Mouse (Mus musculus) splenic B cell, adult 2 months (primary cell): ENCODE measurements around the gene Gyg.
"Not testable (repeated sequence)": the region's sequence is repeated elsewhere in the genome, so short reads cannot be mapped to it uniquely, and the experiment has no call there.

Experiments used
- DNase-seq: peaks from one replicate; pipeline ENCODE4 v3.0.0-alpha.2; 2011; ENCODE audit warnings: low read depth, low spot score
- H3K27me3 ChIP-seq: 2 replicates; pipeline ENCODE4 v1.6.1; 2012; ENCODE audit warnings: mild to moderate bottlenecking, low read length, moderate library complexity, mixed read lengths; ENCODE audit not compliant: control insufficient read depth, poor library complexity, insufficient read depth, severe bottlenecking
- H3K36me3 ChIP-seq: 2 replicates; pipeline ENCODE4 v1.6.1; 2012; ENCODE audit warnings: mild to moderate bottlenecking, low read length, moderate library complexity, mixed read lengths; ENCODE audit not compliant: control insufficient read depth, poor library complexity, insufficient read depth, severe bottlenecking

Gyg gene

DNA sequence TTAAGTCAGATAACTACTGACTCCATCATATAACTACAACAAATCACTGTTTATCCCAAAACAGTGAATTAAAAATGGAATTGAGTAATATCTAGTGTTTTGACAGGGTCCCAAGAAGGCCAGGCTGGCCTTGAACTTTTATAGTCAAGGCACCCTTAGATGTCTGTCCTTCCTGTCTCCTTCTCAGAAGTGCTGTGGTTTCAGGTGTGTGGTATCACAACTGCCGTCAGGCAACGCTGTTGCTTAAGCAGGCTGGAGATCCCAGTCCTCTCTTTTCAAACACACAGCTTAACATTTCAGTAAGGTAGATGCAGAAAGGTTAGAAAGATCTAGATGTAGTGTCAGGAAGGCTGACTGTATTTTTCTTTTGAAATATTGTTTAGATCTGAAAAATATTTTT lies 13.0 kb downstream of the Gyg start:
- no peak for DNase-seq
- Histone ChIP-seq H3K36me3 (peaks cover 7% of the 10 kb centered on the region), H3K27me3 (no peaks in the 10 kb centered on the region)

DNA sequence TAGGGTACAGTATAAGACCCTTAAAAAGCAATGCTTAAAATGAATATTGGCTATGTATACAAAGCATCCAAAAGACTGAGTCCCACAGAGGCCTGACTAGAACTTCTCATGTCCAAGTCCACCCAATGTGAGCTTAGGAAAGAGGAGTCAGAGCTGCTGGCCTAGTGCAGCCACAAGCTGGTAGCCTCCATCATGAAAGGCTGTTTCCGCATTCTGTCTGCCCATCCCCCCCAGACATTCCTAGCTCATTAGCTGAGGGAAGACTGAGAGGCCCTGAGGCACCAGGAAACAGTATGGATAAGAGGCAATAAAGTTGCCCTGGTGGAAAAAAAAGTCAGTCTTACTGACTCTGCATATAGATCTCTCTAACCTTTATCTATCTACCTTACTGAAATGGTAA lies 13.4 kb downstream of the Gyg start:
- Histone ChIP-seq H3K36me3 (peaks cover 7% of the 10 kb centered on the region), H3K27me3 (no peaks in the 10 kb centered on the region)
- DNase-seq: no peak

DNA sequence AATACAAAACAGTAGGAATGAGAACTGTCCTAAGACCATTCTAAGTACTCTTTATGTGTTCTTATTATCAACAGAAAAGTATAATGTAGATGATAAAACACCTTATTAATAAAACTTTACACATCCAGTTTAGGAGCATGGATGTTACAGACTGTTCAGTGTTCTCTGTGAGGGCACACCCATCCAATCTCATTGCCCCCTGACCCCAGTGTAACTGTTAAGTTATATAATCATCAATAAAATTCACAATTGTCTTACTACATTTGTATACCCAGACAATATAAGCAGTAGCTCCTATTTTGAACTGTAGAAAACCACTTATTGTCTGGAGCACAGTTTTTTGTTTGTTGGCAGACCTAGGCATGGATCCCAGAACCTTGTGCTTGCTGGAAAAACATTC lies 13.9 kb downstream of the Gyg start:
- H3K27me3 ChIP-seq: no peaks in the 10 kb centered on the region
- H3K36me3 ChIP-seq: peaks cover 7% of the 10 kb centered on the region
- DNase-seq: no peak

DNA sequence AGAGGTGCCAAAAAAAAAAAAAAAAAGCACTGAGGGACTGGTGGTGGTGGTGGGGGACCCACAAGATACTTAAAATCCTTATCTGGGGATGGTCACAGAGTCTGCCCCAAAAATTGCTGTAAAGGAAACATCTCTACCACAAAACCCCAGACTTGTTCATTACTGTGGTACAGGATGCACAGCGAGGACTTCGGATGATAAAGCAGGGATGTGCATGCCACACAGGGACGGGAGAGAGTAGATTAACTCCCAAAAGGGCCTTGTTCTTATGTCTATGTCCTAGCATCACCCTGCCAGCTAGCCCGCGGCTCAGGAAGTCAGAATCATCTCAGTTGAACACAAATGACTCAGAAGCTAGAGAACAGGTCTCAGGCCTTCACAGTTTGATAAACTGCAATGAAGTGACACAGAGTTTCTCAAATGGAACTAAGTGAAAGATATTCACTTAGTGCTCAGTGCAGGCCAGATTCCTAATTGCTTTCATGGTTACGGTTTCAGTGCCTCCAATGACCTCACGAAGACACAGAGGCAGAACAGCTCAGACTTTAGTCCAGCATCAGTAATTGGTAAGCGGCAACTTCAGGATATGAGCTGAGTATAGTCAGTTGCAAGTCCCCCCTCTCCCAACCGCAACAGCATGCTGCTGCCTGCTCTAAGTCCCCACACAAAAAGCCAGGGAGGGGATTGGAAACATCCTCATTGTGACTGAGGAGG lies 18.1 kb downstream of the Gyg start:
- Histone ChIP-seq H3K36me3 (peaks cover 5% of the 10 kb centered on the region; the same call in 1 of the 2 replicates), H3K27me3 (no peaks in the 10 kb centered on the region)
- DNase-seq: no peak

DNA sequence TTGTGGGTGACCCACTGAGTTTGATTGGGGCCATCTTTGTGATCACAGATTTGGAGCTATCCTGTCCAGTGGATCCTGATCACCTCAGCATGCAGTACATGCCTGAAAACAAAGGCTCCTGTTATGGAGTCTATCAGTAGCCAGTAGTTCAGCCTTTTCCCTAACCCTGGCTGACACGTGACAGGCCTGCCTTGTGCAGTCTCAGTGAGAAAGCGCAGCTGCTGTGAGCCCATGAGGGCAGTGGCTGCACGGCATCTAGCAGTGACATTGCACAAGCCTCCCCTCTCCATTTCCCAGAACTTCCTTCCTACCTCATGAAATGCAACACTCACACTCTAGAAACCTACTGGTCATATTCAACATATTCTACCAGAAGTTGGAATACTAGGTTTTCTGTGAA lies 20.6 kb downstream of the Gyg start:
- Histone ChIP-seq H3K36me3 (peaks cover 2% of the 10 kb centered on the region; the same call in 1 of the 2 replicates), H3K27me3 (no peaks in the 10 kb centered on the region)
- DNase-seq: no peak

DNA sequence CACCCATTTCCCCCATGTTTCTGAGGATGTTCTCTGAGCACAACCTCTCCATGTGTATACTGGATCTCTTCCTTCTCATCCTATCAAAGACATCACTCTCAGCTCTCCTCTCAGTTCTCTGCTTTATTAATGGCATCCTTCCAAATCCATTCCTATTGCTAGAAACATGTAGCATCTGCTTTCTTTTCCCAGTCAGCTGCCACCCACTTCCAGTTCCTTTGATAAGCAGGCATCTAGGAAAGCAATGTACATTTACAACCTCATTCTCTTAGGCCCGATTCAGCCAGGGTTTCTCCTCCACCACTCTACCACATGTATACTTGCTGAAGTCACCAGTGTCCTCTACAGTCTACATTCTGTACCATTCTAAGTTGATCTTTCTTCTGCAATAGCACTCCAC lies 21.4 kb downstream of the Gyg start:
- H3K27me3 ChIP-seq: no peaks in the 10 kb centered on the region
- peaks cover 2% of the 10 kb centered on the region; the same call in 1 of the 2 replicates for H3K36me3 ChIP-seq
- DNase-seq: no peak

DNA sequence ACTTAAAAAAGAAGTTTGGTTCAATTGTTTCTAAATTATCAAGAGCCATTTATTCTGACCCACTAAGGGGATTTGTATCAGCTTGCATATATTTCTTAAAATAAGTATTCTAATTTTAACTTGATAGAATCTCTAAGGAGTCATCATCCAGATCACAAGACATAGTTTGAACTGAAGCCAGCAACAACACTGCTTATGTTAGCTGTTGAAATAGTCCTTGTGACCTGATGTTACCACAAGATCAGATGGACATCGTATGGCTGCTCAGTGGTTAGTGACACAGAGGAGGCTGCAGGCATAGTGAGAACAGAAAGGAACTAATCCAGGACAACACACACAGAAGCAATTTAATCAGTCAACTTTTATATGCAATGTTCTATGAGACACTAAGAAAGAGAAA lies 22.4 kb downstream of the Gyg start:
- H3K27me3 ChIP-seq: no peaks in the 10 kb centered on the region
- DNase-seq: no peak
- peaks cover 2% of the 10 kb centered on the region; the same call in 1 of the 2 replicates for H3K36me3 ChIP-seq

DNA sequence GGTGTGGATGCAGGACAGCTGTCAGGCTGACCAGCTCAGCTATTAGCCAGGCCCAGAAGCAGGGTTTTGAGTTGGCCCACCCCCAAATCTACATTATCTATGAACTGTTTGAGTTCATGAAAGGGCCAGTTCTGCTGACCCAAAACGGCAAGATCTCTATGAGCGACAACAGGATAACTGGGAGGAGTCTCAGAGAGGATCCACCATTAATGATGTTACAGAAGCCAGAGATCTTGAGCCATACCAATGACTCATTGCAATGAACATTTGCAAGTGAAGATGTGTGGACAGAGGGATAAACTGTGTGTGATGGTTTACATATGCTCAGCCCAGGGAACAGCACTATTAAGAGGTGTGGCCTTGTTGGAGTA lies 23.8 kb downstream of the Gyg start:
- no peaks in the 10 kb centered on the region; the same call in 1 of the 2 replicates for H3K36me3 ChIP-seq
- DNase-seq: no peak
- H3K27me3 ChIP-seq: no peaks in the 10 kb centered on the region

DNA sequence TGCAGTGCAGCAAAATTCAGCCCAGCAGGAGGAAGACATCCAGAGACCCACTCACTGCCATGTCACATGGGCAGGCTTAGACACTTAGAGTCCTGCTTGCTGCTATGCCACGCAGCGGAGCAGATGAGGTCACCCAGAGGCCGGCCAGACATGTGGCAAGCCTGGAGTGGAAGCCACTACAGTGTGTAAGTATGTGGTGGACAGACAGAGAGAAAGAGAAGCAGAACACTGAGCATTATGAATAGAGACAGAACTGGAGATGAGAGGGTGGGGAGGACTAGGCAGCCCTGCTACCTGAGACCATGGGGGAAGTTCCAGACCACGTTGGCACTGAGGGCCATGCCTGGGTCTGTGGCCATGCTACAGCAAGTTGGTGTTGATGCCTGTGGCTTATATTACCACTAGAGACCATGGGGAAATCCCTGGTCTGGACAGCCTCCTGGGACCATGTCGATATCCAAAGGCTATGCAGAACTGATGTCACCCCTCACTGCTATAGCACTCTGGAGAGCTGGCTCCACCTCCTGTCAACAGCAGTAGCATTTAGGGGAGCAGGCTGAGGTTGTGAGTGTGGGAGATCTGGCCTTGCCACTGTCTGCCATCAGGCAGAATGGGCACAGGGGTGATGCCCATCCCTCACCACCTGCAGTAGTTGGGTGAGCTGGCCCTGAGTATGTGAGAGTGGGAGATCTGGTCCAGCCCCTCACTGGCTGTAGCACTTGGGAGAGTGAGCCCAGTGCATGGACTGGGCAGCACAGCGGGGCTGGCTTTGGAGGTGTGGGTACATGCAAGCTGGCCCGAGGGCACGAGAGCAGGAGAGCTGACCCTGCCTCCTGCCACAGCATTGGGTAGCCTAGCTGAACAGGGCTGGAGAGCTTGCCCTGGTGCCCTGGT lies 24.4 kb downstream of the Gyg start:
- H3K27me3 ChIP-seq: no peaks in the 10 kb centered on the region
- no peaks in the 10 kb centered on the region; the same call in 1 of the 2 replicates for H3K36me3 ChIP-seq
- DNase-seq: no peak

DNA sequence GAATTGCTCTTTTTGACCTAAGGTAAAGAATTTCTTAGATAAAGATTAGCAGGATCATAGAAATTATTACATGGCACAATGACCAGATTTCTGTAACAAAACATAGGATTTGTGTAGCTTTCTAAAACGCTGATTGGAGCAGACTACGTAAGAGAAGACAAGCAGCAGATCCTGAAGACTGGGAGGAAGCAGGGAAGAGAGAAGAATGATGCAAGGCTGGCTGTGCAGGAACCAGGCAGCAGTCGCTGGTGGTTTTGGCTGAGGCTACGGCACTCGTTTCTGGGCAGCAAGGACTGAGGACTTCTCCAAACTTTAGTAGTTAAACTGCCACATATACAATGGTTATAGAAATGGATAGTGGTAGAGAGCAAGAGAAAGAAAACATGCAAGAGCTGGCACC lies 25.6 kb downstream of the Gyg start:
- Histone ChIP-seq H3K36me3 (no peaks in the 10 kb centered on the region; the same call in 1 of the 2 replicates), H3K27me3 (no peaks in the 10 kb centered on the region)
- DNase-seq: no peak

DNA sequence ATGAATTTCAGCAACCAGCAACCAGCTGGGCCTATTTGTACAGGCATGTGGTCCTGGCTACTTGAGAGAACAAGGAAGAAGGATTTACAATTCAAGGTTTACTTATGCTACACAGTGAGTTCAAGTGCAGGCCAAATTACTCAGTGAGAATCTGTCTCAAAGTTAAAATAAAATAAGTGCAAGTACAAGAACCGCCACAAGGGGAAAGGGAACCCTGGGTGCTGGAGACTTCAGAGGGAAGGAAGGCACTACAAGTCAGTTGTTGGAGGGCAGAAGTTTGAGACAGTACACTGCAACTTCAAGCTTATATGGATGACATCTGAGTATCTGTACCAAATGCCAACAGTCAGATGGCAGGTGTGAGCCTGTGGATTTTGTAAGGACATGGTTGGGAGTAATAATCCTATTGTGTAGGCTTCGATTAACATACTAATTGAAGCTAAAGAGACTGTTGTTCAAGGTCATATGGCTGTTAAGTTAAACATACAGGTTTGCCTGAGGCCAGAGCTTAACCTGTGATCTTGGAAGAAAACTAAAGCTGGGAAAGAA lies 28.0 kb downstream of the Gyg start:
- DNase-seq: peak; percentile 7
- peaks cover 4% of the 10 kb centered on the region; the same call in 1 of the 2 replicates for H3K36me3 ChIP-seq
- no peaks in the 10 kb centered on the region for H3K27me3 ChIP-seq

DNA sequence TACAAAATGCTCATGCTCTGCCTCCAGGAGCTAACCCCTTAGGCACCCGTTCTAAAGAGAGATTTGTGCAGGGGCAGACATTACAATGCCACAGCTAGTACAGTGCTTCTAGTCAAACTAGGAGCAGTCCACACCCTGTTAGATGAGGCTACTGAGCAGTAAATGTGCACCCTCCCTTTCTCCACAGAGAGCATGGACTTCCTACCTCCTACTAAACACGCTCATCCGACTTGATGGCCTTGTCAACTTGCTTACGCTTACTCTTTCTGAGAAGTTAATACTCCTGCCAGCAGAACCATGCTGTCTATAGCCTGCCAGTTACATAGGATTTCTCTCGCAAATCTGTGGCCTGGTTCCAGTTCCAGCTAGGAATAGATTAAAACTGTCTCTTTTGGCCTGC lies 29.5 kb downstream of the Gyg start:
- no peaks in the 10 kb centered on the region for H3K27me3 ChIP-seq
- no peak for DNase-seq
- peaks cover 4% of the 10 kb centered on the region; the same call in 1 of the 2 replicates for H3K36me3 ChIP-seq

DNA sequence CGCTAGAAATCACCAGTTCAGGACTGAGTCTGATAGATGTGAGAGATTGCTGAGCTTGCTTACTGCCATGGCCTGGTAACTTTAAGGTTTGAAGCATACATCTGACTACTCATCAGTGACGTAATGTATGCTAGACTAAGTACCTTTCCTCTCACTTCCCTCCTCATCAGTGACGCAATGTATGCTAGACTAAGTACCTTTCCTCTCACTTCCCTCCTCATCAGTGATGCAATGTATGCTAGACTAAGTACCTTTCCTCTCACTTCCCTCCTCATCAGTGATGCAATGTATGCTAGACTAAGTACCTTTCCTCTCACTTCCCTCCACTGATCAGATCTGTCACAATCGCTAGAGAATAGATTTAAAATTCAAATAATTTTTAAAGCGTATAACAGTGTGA lies 33.5 kb downstream of the Gyg start:
- DNase-seq: peak; percentile 56
- not testable (repeated sequence) for H3K36me3 ChIP-seq, H3K27me3 ChIP-seq

DNA sequence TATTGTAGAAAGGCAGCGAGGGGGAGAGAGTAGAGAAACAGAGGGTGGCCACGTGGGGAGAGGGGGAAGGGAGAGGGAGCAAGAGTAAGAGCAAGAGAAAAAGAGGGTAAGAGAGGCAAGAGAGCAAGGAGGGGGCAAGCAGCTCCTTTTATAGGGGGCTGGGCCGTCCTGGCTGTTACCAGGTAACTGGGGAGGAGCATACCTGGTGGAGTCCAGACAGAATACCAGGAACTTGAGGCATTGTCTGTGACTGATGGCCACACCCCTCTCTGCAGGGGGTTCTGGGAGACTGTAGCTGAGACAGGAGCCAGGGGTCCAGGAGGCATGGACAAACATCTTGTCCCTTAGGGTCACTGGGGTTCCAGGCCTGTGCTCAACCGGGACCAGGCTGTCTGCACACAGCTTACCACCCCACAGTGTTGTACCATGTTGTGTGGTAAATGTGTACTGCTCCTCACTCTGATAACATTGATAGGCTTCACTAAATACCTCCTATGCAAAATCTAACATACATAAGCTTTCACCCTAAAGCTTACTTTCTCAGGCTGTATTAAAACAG lies 35.4 kb downstream of the Gyg start:
- H3K36me3 ChIP-seq: peaks cover 4% of the 10 kb centered on the region; the same call in 1 of the 2 replicates
- DNase-seq: no peak

More for the DNA sequence above, 35.4 kb downstream of the Gyg start:
- H3K27me3 ChIP-seq: no peaks in the 10 kb centered on the region
